Mouse (Mus musculus) embryonic facial prominence, embryonic 13.5 days (tissue): ENCODE results near the gene Gm10226. TPM values are rescaled to one million over a fixed set of nuclear protein-coding genes. Genes with fewer than 3 reads are reported as not detected.
"Not testable (repeated sequence)": the region's sequence is repeated elsewhere in the genome, so short reads cannot be mapped to it uniquely, and the experiment has no call there.

Source experiments
- ATAC-seq: fragments of 200-750 bp; cut with Nextera tagmentation; 2 replicates; pipeline ENCODE4 v1.8.0; 2017; ENCODE audit warnings: low read depth; ENCODE audit not compliant: insufficient number of reproducible peaks, insufficient read depth, low FRiP score, low TSS enrichment
- H3K27ac ChIP-seq: fragments of 300-500 bp; sonication (generic); 2 replicates; pipeline ENCODE4 v1.5.1; 2015; ENCODE audit warnings: moderate library complexity, mild to moderate bottlenecking, inconsistent platforms
- H3K27me3 ChIP-seq: fragments of 300-500 bp; sonication (generic); 2 replicates; pipeline ENCODE4 v1.6.1; 2015; ENCODE audit warnings: mild to moderate bottlenecking, inconsistent platforms
- H3K36me3 ChIP-seq: fragments of 300-500 bp; sonication (generic); 2 replicates; pipeline ENCODE4 v1.6.1; 2015; ENCODE audit warnings: mild to moderate bottlenecking, inconsistent platforms
- H3K4me1 ChIP-seq: fragments of 300-500 bp; sonication (generic); 2 replicates; pipeline ENCODE4 v1.6.1; 2015; ENCODE audit warnings: inconsistent platforms
- H3K4me2 ChIP-seq: fragments of 300-500 bp; sonication (generic); 2 replicates; pipeline ENCODE4 v1.6.1; 2015; ENCODE audit warnings: moderate library complexity, mild to moderate bottlenecking, inconsistent platforms
- H3K4me3 ChIP-seq: fragments of 300-500 bp; sonication (generic); 2 replicates; pipeline ENCODE4 v1.5.1; 2015; ENCODE audit warnings: mild to moderate bottlenecking, inconsistent platforms
- H3K9ac ChIP-seq: fragments of 300-500 bp; sonication (generic); 2 replicates; pipeline ENCODE4 v1.6.1; 2015; ENCODE audit warnings: mild to moderate bottlenecking, inconsistent platforms
- H3K9me3 ChIP-seq: fragments of 300-500 bp; sonication (generic); 2 replicates; pipeline ENCODE4 v1.6.1; 2016; ENCODE audit warnings: inconsistent platforms
- WGBS: fragments of 180-500 bp; shearing (Covaris S2); methylation state at CpG from one replicate; pipeline ENCODE4 v1.1.7; 2015; ENCODE audit warnings: mixed read lengths; 5-methylcytosine and 5-hydroxymethylcytosine counted together
- polyA plus RNA-seq: library from polyadenylated mRNA; unstranded; fragments of >200 nt; fragmentation: Nextera tagmentation; extraction: Ambion mirVana; gene quantifications from 2 replicates; pipeline ENCODE4 v1.2.1, GENCODE M21; 2015

The Gm10226 gene
- polyA plus RNA-seq: 5.8 and 8.9 TPM in 2 replicates

- Histone ChIP-seq H3K9ac (no peak within 1 kb of the TSS), H3K36me3 (peaks cover 29% of the 10 kb centered on the region), H3K9me3 (no peaks in the 10 kb centered on the region), H3K27me3 (no peaks in the 10 kb centered on the region), H3K4me2 (no peak within 1 kb of the TSS), H3K4me3 (no peak within 1 kb of the TSS), H3K27ac (no peak within 1 kb of the TSS), H3K4me1 (no peaks in the 10 kb centered on the region)
- 84% methylated on average over 3 of the region's 3 CpGs for WGBS
- ATAC-seq: no peak
Observed at GRCm38 (mm10) chr17:21691560-21691959, at the start of gene Gm10226. Gene Gm10226, plus strand, starts transcription at chr17:21691860.

- Histone ChIP-seq H3K9ac (no peak overlapping the region), H3K27me3 (no peaks in the 10 kb centered on the region), H3K4me2 (no peak overlapping the region), H3K4me1 (no peaks in the 10 kb centered on the region; the same call in 1 of the 2 replicates), H3K9me3 (no peaks in the 10 kb centered on the region), H3K27ac (no peak overlapping the region), H3K36me3 (no peaks in the 10 kb centered on the region), H3K4me3 (no peak overlapping the region)
- WGBS: 81% methylated on average over 3 of the region's 3 CpGs
- ATAC-seq: no peak
Observed at GRCm38 (mm10) chr17:21648791-21649190, 42.9 kb upstream of the Gm10226 start.

GRCm38 (mm10) chr17:21649936-21650335, 41.7 kb upstream of the Gm10226 start:
- 26% methylated on average over 2 of the region's 2 CpGs for WGBS
- no peaks in the 10 kb centered on the region for H3K36me3 ChIP-seq
- H3K9me3 ChIP-seq: no peaks in the 10 kb centered on the region
- no peaks in the 10 kb centered on the region; the same call in 1 of the 2 replicates for H3K4me1 ChIP-seq
- peak overlapping the region; percentile 57 for H3K4me2 ChIP-seq
- no peaks in the 10 kb centered on the region for H3K27me3 ChIP-seq
- H3K27ac ChIP-seq: peak overlapping the region; percentile 80
- 0 out of 2 replicates have a peak, but pooled peaks have one; percentile 23 for ATAC-seq
- H3K4me3 ChIP-seq: peak overlapping the region; percentile 49
- H3K9ac ChIP-seq: peak overlapping the region; percentile 63; the same call in 1 of the 2 replicates

- H3K9ac ChIP-seq: peak within 1 kb of the TSS; percentile 63; the same call in 1 of the 2 replicates
- H3K27me3 ChIP-seq, H3K36me3 ChIP-seq, H3K9me3 ChIP-seq, H3K4me1 ChIP-seq: not testable (repeated sequence)
- H3K4me3 ChIP-seq: peak within 1 kb of the TSS; percentile 49
- peak; percentile 99 for ATAC-seq
- H3K27ac ChIP-seq: peak within 1 kb of the TSS; percentile 80
- WGBS: 1% methylated on average over 17 of the region's 17 CpGs
- peak within 1 kb of the TSS; percentile 57 for H3K4me2 ChIP-seq
Observed at GRCm38 (mm10) chr17:21650364-21650907, 41.2 kb upstream of the Gm10226 start, which contains the start of gene Zfp983. Gene Zfp983, plus strand, starts transcription at chr17:21650624.

- H3K9me3 ChIP-seq, ATAC-seq, H3K9ac ChIP-seq, H3K4me2 ChIP-seq, H3K27me3 ChIP-seq, H3K36me3 ChIP-seq, H3K4me1 ChIP-seq, H3K27ac ChIP-seq, H3K4me3 ChIP-seq: not testable (repeated sequence)
- WGBS: 11% methylated on average over 1 of the region's 1 CpGs
Observed at GRCm38 (mm10) chr17:21678826-21679225, 12.8 kb upstream of the Gm10226 start.

- no peaks in the 10 kb centered on the region for H3K9me3 ChIP-seq
- no peaks in the 10 kb centered on the region for H3K27me3 ChIP-seq
- H3K9ac ChIP-seq: peak overlapping the region; percentile 61
- H3K4me2 ChIP-seq: peak overlapping the region; percentile 63
- no peaks in the 10 kb centered on the region for H3K4me1 ChIP-seq
- peaks cover under 1% of the 10 kb centered on the region; the same call in 1 of the 2 replicates for H3K36me3 ChIP-seq
- peak overlapping the region; percentile 62; the same call in 1 of the 2 replicates for H3K27ac ChIP-seq
- peak overlapping the region; percentile 50 for H3K4me3 ChIP-seq
- 6% methylated on average over 9 of the region's 9 CpGs for WGBS
- peak; percentile 97 for ATAC-seq
Observed at GRCm38 (mm10) chr17:21679273-21680018, 12.2 kb upstream of the Gm10226 start.

GRCm38 (mm10) chr17:21680019-21680376, 11.7 kb upstream of the Gm10226 start:
- peak overlapping the region; percentile 62; the same call in 1 of the 2 replicates for H3K27ac ChIP-seq
- peak; percentile 90 for ATAC-seq
- 0% methylated on average over 10 of the region's 10 CpGs for WGBS

GRCm38 (mm10) chr17:21693342-21693741, 1.7 kb downstream of the Gm10226 start:
- H3K9ac ChIP-seq: no peak overlapping the region
- H3K27ac ChIP-seq: no peak overlapping the region
- no peaks in the 10 kb centered on the region for H3K27me3 ChIP-seq
- no peak for ATAC-seq
- 78% methylated on average over 3 of the region's 3 CpGs for WGBS
- no peak overlapping the region for H3K4me2 ChIP-seq
- no peak overlapping the region for H3K4me3 ChIP-seq
- H3K36me3 ChIP-seq: peaks cover 29% of the 10 kb centered on the region
- no peaks in the 10 kb centered on the region for H3K9me3 ChIP-seq
- no peaks in the 10 kb centered on the region for H3K4me1 ChIP-seq

More at GRCm38 (mm10) chr17:21680019-21680376, 11.7 kb upstream of the Gm10226 start:
- peak overlapping the region; percentile 61 for H3K9ac ChIP-seq
- peak overlapping the region; percentile 63 for H3K4me2 ChIP-seq
- H3K4me3 ChIP-seq: peak overlapping the region; percentile 50
- H3K36me3 ChIP-seq, H3K9me3 ChIP-seq, H3K27me3 ChIP-seq, H3K4me1 ChIP-seq: not testable (repeated sequence)

GRCm38 (mm10) chr17:21696073-21696472, 4.4 kb downstream of the Gm10226 start:
- H3K4me3 ChIP-seq: no peak overlapping the region
- no peaks in the 10 kb centered on the region for H3K9me3 ChIP-seq
- H3K4me2 ChIP-seq: no peak overlapping the region
- ATAC-seq: no peak
- peaks cover 10% of the 10 kb centered on the region for H3K36me3 ChIP-seq
- no peaks in the 10 kb centered on the region for H3K27me3 ChIP-seq
- no peak overlapping the region for H3K27ac ChIP-seq
- H3K9ac ChIP-seq: no peak overlapping the region
- no peaks in the 10 kb centered on the region for H3K4me1 ChIP-seq

GRCm38 (mm10) chr17:21702281-21703240, 10.9 kb downstream of the Gm10226 start:
- Histone ChIP-seq H3K4me2 (no peak overlapping the region), H3K27me3 (no peaks in the 10 kb centered on the region), H3K9me3 (no peaks in the 10 kb centered on the region), H3K36me3 (no peaks in the 10 kb centered on the region), H3K4me3 (no peak overlapping the region), H3K4me1 (no peaks in the 10 kb centered on the region), H3K27ac (no peak overlapping the region), H3K9ac (no peak overlapping the region)
- WGBS: 50% methylated on average over 5 of the region's 5 CpGs
- no peak for ATAC-seq

- Histone ChIP-seq H3K36me3 (no peaks in the 10 kb centered on the region), H3K27me3 (no peaks in the 10 kb centered on the region), H3K4me1 (peaks cover 2% of the 10 kb centered on the region), H3K27ac (no peak overlapping the region), H3K9ac (no peak overlapping the region), H3K4me3 (no peak overlapping the region), H3K9me3 (no peaks in the 10 kb centered on the region), H3K4me2 (no peak overlapping the region)
- no peak for ATAC-seq
- WGBS: 78% methylated on average over 1 of the region's 1 CpGs
Observed at GRCm38 (mm10) chr17:21703414-21703813, 11.8 kb downstream of the Gm10226 start.
